Mouse (Mus musculus): ENCODE data around the gene 2700081O15Rik.

- no peak for TF ChIP-seq GATA1 (IDR thresholded peaks at IDR 0.05; ENCODE audit: low read length)
- TF ChIP-seq TAL1 (IDR thresholded peaks at IDR 0.05; ENCODE audit: low read length): no peak
Observed at GRCm38 (mm10) chr19:7421602-7422591, 4.5 kb downstream of the 2700081O15Rik start.

Data from erythroblast, embryonic 14.5 days (primary cell).